Mouse (Mus musculus) heart, embryonic 12.5 days (tissue): ENCODE results near the gene Hs3st3a1. TPM values are rescaled to one million over a fixed set of nuclear protein-coding genes. Genes with fewer than 3 reads are reported as not detected.

Experiments
- ATAC-seq: fragments of 200-750 bp; cut with Nextera tagmentation; 2 replicates; pipeline ENCODE4 v1.8.0; 2017; ENCODE audit warnings: moderate TSS enrichment, moderate library complexity; ENCODE audit not compliant: insufficient number of reproducible peaks, low FRiP score
- H3K27ac ChIP-seq: fragments of 300-500 bp; sonication (generic); 2 replicates; pipeline ENCODE4 v1.5.1; 2016; ENCODE audit warnings: mild to moderate bottlenecking, moderate library complexity; ENCODE audit not compliant: poor library complexity, severe bottlenecking
- H3K27me3 ChIP-seq: fragments of 300-500 bp; sonication (generic); replicated peaks from 2 replicates; pipeline ENCODE4 v1.6.1; 2016; ENCODE audit warnings: mild to moderate bottlenecking, moderate library complexity
- H3K36me3 ChIP-seq: fragments of 300-500 bp; sonication (generic); 2 replicates; pipeline ENCODE4 v1.6.1; 2016; ENCODE audit warnings: mild to moderate bottlenecking, moderate library complexity
- H3K4me1 ChIP-seq: fragments of 300-500 bp; sonication (generic); replicated peaks from 2 replicates; pipeline ENCODE4 v1.6.1; 2016; ENCODE audit warnings: mild to moderate bottlenecking
- H3K4me2 ChIP-seq: fragments of 300-500 bp; sonication (generic); 2 replicates; pipeline ENCODE4 v1.6.1; 2016; ENCODE audit warnings: mild to moderate bottlenecking, moderate library complexity
- H3K4me3 ChIP-seq: fragments of 300-500 bp; sonication (generic); 2 replicates; pipeline ENCODE4 v1.5.1; 2016; ENCODE audit warnings: mild to moderate bottlenecking
- H3K9ac ChIP-seq: fragments of 300-500 bp; sonication (generic); 2 replicates; pipeline ENCODE4 v1.6.1; 2016; ENCODE audit warnings: mild to moderate bottlenecking, moderate library complexity
- H3K9me3 ChIP-seq: fragments of 300-500 bp; sonication (generic); replicated peaks from 2 replicates; pipeline ENCODE4 v1.6.1; 2016; ENCODE audit warnings: mild to moderate bottlenecking, moderate library complexity
- WGBS: fragments of 180-500 bp; shearing (Covaris S2); methylation state at CpG from one replicate; pipeline ENCODE4 v1.1.7; 2016; 5-methylcytosine and 5-hydroxymethylcytosine counted together
- polyA plus RNA-seq: library from polyadenylated mRNA; unstranded; fragments of >200 nt; fragmentation: Nextera tagmentation; extraction: Ambion mirVana; gene quantifications from 2 replicates; pipeline ENCODE4 v1.2.1, GENCODE M21; 2016

Hs3st3a1 gene
- polyA plus RNA-seq, 1 experiment from 2014 or later = 1.6 TPM

DNA sequence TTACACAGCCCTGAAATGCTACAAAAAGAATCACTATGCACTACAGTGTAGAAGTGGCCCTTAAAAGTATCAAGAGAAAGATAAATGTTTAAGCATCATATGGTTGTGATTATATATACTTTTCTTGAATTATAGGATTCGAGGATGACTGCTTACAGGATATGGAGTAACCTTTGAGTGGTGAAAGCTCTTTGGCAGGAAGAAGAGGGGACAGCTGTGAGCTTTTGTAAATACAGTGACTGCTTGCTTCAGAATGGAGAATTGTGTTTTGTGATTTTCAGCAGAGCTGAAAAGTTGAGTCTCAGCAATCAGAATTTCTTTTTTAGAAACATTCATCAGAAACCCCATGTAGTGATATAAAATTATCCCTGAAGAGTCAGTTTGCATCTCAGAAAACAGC is 124.3 kb downstream of the Hs3st3a1 start:
- H3K9me3 ChIP-seq = no peaks in the 10 kb centered on the region
- no peak overlapping the region for H3K27ac ChIP-seq
- no peaks in the 10 kb centered on the region for H3K36me3 ChIP-seq
- ATAC-seq = no peak
- no peak overlapping the region for H3K4me2 ChIP-seq
- peaks cover 11% of the 10 kb centered on the region for H3K4me1 ChIP-seq
- H3K4me3 ChIP-seq = no peak overlapping the region
- 48% methylated on average over 1 of the region's 1 CpGs for WGBS
- no peak overlapping the region for H3K9ac ChIP-seq
- H3K27me3 ChIP-seq = no peaks in the 10 kb centered on the region

DNA sequence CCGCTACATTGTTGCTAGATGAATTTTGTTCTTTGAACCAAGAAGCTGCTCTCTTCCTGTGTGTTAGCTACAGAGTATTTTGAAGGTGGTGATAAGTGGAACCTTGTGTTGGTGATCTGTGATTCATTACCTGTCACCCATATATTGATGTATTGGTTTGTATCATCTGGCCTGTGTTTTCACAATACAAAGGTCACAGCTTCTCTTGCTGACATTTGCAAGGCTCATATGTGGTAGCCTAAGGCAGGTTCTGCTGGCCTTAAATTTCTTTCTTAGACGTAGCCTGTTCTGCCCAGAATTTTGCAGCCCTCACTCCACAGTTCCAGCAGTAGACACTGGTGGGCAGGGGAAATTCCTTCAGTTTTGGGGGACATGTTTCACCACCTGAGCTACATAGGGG is 125.3 kb downstream of the Hs3st3a1 start:
- no peak overlapping the region for H3K4me3 ChIP-seq
- no peaks in the 10 kb centered on the region for H3K9me3 ChIP-seq
- H3K4me1 ChIP-seq = peaks cover 11% of the 10 kb centered on the region
- no peaks in the 10 kb centered on the region for H3K36me3 ChIP-seq
- H3K27ac ChIP-seq = no peak overlapping the region
- 74% methylated on average over 2 of the region's 2 CpGs for WGBS
- H3K9ac ChIP-seq = no peak overlapping the region
- no peaks in the 10 kb centered on the region for H3K27me3 ChIP-seq
- ATAC-seq = no peak
- no peak overlapping the region for H3K4me2 ChIP-seq

DNA sequence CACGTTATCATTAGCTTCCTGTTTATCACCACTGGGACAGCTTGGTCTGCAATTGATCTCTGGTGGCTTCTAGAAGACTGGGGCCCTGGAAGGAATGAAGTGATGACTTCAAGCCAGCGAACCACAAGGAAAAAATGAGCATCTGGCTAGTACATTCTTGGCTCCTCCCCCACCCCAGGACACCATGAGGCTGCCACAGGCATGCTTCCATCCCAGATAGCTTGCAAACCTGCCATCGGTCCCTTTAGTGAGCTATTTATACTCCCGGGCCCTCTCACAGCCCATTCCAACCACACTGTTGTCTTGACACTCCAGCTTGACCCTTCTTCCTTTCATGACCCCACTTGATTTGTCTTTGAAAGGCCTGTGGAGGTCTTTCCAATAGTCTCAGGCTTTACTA is 127.6 kb downstream of the Hs3st3a1 start:
- ATAC-seq = no peak

More for the DNA sequence above, 127.6 kb downstream of the Hs3st3a1 start:
- H3K27me3 ChIP-seq = no peaks in the 10 kb centered on the region
- no peaks in the 10 kb centered on the region for H3K36me3 ChIP-seq
- 15% methylated on average over 4 of the region's 4 CpGs for WGBS
- H3K4me1 ChIP-seq = peaks cover 11% of the 10 kb centered on the region
- H3K4me2 ChIP-seq = no peak overlapping the region
- no peak overlapping the region for H3K4me3 ChIP-seq
- no peak overlapping the region for H3K27ac ChIP-seq
- no peak overlapping the region for H3K9ac ChIP-seq
- H3K9me3 ChIP-seq = no peaks in the 10 kb centered on the region

Other genes starting within 250 kb of the Hs3st3a1 start
- gene F930015N05Rik, start 1.3 kb downstream of the Hs3st3a1 start, polyA plus RNA-seq = not detected in 2 replicates